Mouse (Mus musculus) lung, postnatal 10 days (tissue): ENCODE results near the gene Dnah8.

Experiments
- DNase-seq: peaks from one replicate; pipeline ENCODE4 v3.0.0; 2021

The Dnah8 gene

DNA sequence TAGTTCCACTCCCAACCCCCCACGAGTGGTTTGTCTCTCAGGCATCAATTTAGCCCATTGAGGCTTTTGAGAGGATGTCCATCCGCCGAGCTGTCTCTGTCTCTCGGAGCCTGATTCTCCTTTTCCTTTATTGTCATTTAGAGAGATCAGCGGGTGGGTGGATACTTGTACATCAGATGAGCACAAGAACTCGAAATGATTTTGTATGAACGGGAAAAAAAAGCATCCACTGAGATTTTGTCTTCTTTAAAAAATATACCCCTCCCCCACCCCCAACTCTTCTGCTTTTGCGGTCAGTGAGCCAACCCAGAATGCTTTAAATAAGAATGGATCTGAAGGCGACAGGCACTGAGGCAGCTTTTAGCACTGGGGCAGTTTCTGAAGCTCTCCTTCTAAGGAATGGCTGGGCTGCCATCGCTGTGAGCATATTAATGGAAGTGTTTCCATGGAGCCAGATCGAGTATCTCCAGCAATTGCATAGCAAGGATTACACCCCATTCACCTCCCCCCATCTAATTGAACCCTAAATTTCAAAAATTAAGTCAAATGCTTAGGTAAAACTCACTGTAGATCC lies 201.7 kb downstream of the Dnah8 start:
- no peak for DNase-seq

DNA sequence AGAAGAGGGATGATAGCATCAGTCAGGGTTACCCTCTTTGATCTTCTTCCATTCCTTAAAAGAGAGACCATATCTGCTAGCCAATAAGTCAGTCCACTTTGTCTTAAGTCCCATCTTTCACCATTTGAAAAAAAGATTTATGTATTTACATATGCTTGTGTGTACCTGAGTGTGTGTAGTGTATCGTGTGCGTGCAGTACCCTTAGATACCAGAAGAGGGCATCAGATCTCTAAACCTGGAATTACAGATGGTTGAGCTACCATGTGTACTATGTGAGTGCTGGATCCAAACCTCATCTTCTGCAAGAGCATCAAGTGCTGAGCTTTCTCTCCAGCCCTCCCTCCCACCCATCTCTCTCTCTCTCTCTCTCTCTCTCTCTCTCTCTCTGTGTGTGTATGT lies 207.0 kb downstream of the Dnah8 start:
- DNase-seq: no peak

DNA sequence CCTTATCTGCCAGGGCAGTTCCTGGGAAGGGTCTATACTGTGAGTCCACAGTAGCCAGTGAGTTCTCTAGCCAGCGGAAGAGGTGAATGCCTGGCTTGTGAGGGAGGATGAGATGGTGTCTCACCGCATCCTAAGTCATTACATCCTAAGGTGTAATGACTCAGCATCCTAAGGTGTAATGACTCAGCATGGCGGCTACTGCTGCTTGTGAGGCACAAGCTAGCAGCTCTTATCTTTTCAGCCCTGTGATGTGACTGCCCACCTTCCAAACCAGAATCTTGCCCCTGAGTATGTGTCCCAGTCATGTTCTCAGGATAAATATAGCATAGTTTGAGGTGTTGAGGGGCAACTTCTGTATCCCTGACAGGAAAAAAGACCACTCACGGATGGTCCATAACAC lies 211.3 kb downstream of the Dnah8 start:
- no peak for DNase-seq

DNA sequence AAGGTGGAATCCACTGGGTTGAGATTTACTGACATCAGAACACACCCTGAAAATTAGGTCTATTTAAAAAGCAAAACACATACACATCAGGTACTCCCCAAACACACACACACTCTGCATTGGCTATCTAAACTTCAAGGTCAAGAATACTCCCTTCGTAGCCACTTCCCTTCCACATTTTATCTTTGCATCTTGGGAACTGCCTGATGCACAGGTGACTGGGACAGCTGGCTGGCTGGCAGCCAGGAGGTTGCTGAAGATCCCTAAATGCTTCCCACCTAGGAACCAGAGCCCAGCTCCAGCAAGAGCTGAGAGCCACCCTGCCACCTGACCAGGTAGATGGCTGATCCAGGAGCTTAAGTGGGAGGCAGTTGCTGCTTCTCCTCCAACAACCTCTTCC lies 212.9 kb downstream of the Dnah8 start:
- DNase-seq: no peak

DNA sequence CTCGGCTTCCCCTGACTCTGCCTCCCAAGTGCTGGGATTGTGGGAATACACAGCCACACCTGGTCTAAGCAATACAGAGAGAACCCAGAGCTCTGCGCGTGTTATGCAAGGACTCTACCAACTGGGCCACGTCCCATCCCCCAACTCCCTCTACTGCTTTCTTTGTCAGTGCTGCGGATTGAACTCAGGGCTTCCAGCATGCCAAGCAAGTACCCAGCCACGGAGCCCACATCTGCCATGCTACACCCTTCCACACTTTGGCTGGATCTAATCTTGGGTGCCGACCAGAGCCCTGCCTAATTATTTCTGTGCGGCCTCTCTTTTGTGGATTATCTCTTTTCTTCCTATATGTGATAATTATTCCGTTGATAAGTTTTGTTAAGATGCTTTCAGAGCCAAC lies 215.9 kb downstream of the Dnah8 start:
- no peak for DNase-seq

DNA sequence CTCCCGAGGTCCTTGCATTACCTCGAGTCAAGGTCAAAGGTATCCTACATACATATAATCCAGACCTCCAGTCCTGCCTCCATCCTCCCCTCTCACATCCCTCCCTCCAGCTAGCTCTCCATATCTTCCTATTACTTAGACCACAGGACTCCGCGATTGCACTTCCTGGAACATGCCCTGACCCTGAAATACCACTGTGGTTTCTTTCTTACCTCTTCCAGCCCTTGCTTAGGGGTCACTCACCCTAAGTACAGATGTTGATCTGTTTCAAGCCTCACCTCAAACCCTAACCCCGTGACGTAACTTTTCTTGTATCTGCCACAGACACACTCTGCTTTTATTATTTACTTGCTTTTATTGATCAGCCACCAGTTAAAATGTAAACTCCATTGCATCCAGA lies 218.2 kb downstream of the Dnah8 start:
- DNase-seq: no peak

DNA sequence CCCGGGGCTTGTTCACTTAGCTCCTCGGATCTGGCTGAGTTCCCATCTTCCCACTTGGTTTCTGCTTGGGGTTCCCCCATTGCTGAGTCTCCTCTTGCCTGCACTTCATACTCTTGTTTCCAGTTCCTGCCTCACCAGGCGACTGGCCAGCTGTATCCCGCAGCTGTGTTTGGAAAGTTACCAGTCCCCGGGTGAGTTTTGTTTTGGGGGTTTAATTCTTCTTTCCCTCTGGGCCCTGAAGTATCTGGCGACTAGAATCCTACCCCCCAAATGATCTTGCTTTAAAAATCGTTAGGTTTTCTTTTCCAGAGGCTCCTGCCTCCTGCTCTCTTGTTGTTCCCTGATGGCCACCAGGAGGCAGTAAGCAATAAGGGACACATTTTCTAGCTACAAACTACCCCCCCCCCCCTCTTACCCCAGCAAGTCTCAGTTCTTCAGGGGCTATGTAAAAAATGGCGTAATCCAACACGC lies 220.2 kb downstream of the Dnah8 start:
- DNase-seq: peak; percentile 71

DNA sequence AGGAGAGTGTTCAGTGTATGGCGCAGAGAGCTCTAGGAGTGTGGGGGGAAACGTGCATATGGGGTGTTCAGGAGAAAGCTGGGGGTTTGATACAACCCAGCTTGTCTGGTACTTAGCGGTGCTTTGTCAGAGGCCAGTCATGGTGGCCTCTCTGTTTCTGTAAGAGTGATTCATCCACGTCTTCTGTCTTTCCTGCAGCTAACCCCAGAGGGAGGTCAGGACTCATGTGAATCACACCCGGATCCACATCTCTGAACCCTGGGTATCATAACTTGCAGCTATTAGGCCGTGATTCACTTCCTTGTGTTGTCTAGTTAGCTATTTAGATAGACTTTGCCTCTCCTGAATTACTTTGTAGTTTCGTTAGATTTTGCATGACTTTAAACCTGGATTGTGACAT lies 223.3 kb downstream of the Dnah8 start:
- DNase-seq: no peak

DNA sequence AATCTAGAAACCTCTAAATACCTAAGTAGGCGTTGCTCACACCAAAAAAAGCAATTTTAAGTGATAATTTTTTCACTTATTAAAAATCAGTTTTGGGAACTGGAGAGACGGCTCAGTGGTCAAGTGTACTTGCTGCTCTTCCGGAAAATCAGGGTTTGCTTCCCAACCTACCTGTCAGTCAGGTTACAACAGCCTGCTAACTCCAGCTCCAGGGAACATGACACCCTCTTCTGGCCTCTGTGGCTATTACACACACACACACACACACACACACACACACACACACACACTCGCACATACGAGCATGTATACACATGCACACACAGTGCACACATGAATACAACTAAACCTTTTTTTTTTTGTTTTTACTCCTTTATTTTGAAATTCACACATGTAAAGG lies 223.9 kb downstream of the Dnah8 start:
- no peak for DNase-seq

DNA sequence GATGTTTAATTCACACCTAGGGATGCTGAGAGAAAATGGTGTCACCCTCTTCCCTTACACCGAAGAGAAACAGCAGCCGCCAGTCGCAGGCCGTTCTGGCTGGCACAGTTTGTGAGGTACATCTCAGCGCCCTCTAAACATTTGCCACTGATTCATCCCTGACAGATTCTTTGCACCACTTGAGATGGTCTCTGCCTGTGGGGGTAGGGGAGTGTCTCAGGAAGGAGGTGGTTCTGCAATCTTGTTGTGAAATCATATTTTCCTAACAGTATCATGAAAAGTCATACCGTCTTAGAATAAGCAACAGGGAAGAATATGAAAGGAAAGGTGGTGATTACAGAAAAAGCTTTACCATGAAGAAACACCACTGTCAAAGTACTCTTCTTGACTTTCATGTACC lies 224.7 kb downstream of the Dnah8 start:
- no peak for DNase-seq

DNA sequence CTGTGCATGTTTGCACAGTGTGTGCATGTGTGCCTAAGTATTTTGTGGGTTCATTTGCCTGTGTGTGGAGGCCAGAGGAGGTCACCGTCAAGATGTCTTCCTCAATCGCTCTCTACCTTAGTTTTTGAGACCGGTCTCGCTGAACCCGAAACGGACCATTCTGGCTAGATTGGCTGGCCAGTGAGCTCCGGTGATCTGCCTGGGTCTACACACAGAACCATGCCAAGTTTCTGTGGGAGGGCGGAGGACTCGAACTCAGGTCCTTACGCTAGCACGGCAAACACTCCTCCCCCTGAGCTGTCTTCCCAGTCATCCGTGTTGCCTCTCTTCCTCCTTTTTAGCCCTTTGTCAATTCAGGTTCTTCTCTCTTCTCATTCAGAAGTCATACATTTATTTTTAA lies 225.7 kb downstream of the Dnah8 start:
- DNase-seq: no peak

DNA sequence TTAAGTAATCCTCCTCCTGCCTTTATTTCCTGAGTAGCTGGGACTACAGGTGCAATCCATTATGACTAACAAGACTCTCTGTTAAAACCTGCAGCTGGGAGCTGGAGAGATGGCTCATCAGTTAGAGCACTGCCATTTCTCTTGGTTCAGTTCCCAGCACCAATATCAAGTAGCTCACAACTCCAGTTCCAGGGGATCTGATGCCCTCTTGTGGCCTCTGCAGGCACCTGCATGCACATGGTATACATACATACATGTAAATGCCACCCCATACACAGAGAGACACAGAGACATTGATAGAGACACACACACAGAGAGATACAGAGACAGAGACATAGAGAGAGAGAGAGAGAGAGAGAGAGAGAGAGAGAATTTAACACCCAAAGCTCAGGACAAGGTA lies 228.2 kb downstream of the Dnah8 start:
- DNase-seq: no peak

DNA sequence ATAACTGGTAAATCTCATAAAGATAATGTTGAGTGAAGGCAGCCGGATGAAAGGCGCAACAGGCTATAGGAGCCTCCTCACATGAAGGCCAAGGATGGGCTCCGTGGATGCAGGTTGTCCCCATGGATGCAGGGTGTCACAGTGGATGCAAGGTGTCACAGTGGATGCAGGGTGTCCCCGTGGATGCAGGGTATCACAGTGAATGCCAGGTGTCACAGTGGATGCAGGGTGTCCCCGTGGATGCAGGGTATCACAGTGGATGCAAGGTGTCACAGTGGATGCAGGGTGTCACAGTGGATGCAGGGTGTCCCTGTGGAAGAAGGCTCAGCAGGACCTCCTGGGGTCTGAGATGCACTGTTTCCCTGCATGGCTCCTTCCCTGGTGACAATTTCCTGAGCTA lies 233.2 kb downstream of the Dnah8 start:
- DNase-seq: no peak

DNA sequence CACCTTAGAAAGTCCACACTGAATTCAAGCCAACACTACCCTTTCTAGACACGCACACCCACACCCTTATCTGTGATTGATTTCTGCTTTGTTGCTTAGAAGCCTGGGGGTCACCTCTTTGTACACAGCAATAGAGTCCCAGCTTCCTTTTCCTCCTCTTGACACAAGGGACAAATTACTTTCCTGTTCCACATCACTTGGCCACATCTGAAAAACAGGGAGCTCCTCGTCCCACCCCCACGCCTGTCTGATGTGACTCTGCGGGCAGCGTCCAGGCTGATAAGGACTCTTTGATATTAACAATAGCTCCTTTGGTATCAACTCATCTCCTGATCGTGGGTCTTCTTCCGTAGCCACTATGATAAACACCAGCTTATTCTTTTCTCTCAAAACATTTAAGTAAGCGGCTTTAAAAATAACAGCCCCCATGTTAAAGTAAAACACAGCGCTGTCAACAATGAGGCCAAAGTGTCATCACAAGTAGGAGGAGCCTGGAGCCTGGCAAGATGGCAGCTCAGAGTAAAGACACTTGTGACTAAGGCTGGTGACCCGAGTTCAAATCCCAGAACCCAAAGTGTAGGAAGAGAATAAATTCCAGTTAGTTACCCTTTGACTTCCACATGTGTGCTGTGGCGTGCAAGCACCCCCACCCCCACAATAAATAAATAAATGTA lies 234.6 kb downstream of the Dnah8 start:
- peak; percentile 87 for DNase-seq

DNA sequence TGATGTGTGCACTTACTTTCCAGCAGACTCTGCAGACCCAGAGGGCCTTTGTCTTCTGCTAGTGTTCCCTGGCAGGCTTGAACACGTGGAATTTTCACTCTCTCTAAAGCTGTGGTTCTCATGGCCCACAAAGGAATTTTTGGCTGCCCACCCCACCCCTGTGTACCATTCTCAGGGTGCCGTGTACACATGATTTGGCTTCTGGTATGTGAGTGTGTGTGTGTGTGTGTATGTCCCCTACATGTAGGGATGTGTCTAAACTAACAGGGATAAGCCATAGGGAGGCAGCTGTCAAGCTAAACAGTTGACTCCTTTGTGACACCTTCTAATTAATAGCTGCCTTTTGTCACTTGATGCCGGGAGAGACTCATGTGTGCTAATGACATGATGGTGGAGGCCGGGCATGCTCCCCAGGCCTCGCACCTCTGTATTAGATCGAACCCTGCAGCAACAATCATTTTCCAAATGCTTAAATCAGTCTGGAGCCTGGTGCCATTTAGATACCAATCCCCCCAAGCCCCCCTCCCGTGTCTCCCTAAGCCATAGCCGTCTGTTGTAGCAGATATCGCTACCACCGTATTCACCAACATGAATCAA lies 235.9 kb downstream of the Dnah8 start:
- no peak for DNase-seq

DNA sequence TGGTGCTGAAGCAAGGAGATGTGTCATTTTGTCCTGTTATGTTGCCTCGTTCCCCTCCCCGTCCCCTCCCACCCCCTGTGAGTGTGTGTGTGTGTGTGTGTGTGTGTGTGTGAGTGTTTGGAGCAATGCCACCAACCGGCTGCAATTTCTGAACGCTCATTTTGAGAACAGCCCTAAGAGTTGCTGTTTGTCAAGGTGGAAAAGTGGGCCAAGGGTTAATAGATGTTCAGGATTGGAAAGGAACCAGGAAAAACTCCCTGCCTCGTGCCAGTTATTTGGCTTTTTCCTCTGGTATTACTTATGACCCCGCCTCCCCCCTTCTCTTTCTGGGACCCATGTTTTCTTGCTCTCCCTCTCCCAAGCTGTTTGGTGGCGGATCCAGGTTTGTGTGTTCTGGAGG lies 236.5 kb downstream of the Dnah8 start:
- no peak for DNase-seq

DNA sequence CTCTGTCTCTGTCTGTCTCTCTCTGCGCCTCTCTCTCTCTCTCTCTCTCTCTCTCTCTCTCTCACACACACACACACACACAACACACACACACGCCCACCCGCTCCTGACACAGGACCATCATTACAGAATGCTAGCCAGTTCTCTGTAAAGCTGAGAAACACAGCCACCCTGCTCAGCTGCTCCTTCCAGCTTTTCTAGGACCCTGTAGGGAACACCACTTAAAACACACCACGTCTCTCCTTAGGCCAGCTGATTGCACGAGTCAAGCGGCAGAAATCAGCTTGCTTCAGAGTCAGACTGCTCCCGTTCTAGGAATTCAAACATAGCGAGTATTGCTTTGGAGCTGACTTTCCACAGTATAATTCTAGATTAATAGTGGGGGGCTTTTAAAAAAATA lies 242.1 kb downstream of the Dnah8 start:
- no peak for DNase-seq

DNA sequence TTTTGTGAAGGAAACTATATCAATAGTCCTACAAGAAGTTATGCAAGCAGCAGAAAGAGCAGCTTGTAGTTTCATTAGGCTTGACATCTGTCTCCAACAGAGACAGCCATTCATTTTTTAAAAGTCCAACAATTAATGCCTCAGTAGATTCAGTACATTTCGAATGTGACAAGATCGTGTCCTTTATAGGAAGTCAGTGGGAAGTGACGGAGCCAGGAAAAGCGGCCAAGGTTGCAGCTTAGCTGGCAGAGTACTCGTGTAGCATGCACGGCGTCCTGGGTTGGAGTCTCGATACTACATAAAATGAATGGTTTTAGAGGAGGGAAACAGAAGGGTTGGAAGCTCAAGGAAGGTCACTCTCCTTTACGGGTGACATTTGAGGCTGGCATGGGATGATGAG lies 242.8 kb downstream of the Dnah8 start:
- peak; percentile 51 for DNase-seq

DNA sequence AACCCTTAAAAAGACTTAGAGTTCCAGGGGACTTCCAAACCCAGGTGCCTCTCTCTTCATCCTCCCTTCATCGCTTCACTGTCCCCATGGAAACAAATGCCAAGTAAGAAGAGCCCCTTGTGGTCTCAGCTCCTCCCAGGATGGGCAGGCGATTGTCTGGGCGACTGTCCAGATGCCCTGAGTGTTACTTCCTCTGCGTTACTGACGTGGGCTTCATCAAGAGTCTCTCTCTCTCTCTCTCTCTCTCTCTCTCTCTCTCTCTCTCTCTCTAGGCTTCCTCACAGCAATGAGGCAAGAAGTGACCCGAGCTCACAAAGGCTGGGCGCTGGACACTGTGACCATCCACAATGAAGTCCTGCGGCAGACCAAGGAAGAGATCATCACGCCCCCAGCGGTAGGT lies 246.9 kb downstream of the Dnah8 start:
- peak; percentile 83 for DNase-seq

DNA sequence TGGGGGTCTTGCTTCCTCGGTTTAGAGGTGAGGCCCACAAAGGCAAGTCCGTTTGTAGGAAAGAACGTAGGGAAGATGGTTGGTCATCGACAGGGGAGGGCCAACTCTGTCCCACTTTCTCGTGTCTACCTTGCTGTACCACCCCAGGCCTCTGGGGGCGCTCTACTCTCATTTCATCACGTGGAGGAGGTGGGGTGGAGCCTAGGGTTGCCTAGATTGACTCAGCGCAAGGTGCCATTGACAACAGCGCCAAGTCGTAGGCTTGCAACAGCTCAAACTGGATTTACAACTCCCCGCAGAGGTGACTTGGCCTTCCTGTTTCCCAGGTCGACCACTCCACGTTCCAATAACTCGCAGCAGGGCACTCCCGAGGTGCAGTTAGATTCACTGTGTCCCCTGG lies 250.1 kb downstream of the Dnah8 start:
- DNase-seq: peak; percentile 31

DNA sequence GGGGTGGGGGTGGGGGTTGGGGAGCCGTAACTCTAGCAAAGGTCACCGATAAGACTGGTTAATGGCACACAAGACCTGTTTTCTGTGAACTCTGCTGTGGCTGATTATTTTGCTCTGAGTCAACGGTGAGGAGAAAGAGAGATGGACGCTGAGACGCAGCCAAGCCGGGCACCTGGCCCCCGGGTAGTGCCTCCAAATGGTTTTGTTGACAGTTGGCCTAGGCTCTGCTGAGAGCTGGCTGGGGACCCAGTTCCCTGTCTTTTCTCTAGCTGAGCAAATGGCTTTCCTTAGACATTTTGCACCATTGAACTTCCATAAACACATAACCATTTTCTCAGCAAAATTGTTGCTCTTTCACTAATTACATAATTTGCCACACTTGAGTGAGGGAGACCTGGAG lies 253.3 kb downstream of the Dnah8 start:
- DNase-seq: no peak

DNA sequence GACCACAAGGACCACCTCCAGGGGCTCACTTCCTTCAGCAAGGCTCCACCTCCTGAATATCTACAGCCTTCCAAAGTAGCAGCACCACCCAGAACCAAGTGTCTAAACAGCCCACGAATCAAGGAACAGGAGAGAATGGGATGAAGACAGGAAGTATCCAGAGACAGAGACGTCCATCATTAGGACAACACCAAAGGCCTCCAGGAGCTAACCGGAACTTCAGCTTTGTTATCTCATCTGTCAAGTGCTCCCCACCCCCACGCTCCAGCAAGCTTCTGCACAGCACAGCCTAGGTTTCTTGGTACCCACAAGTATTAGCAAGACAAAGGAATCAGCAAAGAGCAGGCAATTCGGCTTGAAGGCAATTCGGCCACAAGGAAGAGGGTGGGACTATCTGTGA lies 254.5 kb downstream of the Dnah8 start:
- peak; percentile 64 for DNase-seq

DNA sequence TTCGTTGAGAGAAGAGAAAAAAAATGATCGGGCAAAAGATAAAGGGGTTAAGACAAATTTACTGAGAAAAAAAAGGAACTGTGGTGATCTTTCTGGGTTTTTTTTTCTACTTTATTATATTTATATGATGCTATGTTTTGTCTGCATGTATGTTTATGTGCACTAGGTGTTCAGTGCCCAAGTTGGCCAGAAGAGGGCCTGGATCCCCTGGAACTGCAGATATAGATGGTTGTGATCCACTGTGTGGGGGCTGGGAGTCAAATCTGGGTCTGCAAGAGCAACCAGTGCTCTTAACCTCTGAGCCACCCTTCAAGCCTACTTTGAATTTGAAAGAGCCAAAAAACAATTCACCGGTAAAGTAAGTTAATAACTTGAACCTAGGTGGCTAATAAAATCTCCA lies 256.2 kb downstream of the Dnah8 start:
- DNase-seq: no peak

DNA sequence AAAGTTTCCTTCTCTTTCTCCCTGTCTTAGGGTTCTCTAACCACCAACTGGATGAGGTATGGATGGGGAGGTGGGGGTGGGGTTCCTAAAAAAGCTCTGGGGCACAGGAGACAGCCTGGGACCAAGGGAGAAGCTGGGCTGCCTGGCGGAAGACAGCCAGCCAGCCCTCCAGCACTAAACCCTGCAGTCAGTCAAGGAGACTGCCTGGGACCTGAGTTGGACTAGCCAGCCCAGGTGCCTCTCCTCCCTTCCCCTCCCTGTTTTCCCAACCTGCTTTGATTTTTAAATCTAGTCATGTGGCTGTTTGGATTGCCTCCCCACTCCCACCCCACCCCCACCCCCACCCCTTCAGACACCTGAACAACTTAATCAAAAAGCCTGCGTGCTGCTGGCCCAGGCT lies 256.8 kb downstream of the Dnah8 start:
- no peak for DNase-seq

DNA sequence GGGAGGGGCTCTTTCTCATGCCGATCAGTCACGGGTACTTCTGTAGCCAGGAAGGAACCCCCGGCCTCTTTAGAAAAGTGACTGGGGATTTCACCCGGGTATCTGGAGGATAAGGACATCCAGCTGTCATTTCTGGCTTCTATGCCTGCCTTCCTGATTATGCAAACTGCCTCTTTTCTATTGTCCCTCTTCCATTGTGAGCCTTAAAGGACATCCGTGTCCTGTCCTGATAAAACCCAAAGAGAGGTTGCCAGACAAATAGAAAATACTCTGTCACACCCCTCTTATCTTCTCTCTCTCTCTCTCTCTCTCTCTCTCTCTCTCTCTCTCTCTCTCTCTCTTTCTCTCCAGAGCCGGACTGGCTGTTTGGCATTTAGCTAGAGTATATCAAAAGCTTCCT lies 258.1 kb downstream of the Dnah8 start:
- peak; percentile 74 for DNase-seq
